In the genomic region with DNA sequence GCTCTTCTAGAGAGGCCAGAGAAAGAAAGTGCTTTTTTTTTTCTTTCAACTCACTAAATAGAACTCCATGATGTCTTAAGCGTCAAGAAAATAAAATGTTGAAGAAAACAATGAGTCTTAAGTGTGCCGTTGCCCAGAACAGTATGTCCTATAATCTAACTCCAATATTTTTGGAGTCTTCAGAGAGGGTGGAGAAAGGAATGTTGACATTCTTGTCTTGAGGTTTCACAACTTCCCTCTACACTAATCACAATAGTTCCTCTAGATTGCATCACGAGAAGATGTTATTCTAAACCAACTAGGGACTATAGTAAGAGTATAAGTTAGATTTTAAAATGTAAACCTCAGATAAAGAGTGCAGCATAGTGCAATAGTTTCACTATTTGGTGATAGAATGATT, we compare ENCODE assay signal across 28 mouse cellular contexts.
DNase-seq lines count a peak whose midpoint lies in the region; ATAC-seq and TF ChIP-seq lines count a peak whose summit lies in the region.
"Had no signal": no experiment of that assay in that cellular context is flagged by ENCODE, and none has a peak within 500 bp of the region (broad histone marks: within the 10 kb centered on the region; RNA-seq: fewer than 3 reads in every experiment).

No protein-coding gene starts in this region.

- ATAC-seq in megakaryocyte progenitor cell, adult 5-6 weeks (replicated peaks; ENCODE audit: poor library complexity), result peak; percentile 68
- ATAC-seq: forebrain, embryonic 15.5 days; Patski had no signal

- H3K9ac ChIP-seq in heart, adult 2 months (ENCODE audit: low read depth, low read length), result no peak overlapping the region
- H3K9ac ChIP-seq: embryonic facial prominence, embryonic 13.5 days; forebrain, embryonic 12.5 days; forebrain, embryonic 15.5 days; heart, embryonic 12.5 days; heart, embryonic 15.5 days; hindbrain, embryonic 12.5 days; hindbrain, embryonic 15.5 days had no signal

- no peaks in the 10 kb centered on the region; the same call in 1 of the 2 replicates for H3K27me3 ChIP-seq in heart, adult 2 months (ENCODE audit: control insufficient read depth, insufficient read depth, low read length)
- H3K27me3 ChIP-seq: embryonic facial prominence, embryonic 13.5 days; forebrain, embryonic 12.5 days; forebrain, embryonic 15.5 days; heart, embryonic 12.5 days; heart, embryonic 15.5 days; hindbrain, embryonic 12.5 days; hindbrain, embryonic 15.5 days; Patski had no signal

- H3K79me2 ChIP-seq in heart, adult 2 months (replicated peaks; ENCODE audit: control insufficient read depth, insufficient read depth, low read length), result no peaks in the 10 kb centered on the region

- no peak overlapping the region for H3K27ac ChIP-seq in heart, adult 2 months
- H3K27ac ChIP-seq: embryonic facial prominence, embryonic 10.5 days; embryonic facial prominence, embryonic 13.5 days; forebrain, embryonic 12.5 days; forebrain, embryonic 15.5 days; heart, embryonic 15.5 days; hindbrain, embryonic 12.5 days; hindbrain, embryonic 15.5 days had no signal

- no peaks in the 10 kb centered on the region for H3K4me1 ChIP-seq in heart, adult 2 months (ENCODE audit: control insufficient read depth, insufficient read depth, low read length)
- H3K4me1 ChIP-seq: embryonic facial prominence, embryonic 10.5 days; embryonic facial prominence, embryonic 13.5 days; forebrain, embryonic 12.5 days; forebrain, embryonic 15.5 days; heart, embryonic 12.5 days; heart, embryonic 15.5 days; hindbrain, embryonic 12.5 days; hindbrain, embryonic 15.5 days had no signal

- no peak for TF ChIP-seq CTCF in heart, adult 2 months (IDR thresholded peaks at IDR 0.05)

- no peak overlapping the region for H3K4me3 ChIP-seq in heart, adult 2 months
- H3K4me3 ChIP-seq: embryonic facial prominence, embryonic 10.5 days; embryonic facial prominence, embryonic 13.5 days; erythroblast, embryonic 14.5 days; forebrain, embryonic 12.5 days; forebrain, embryonic 15.5 days; heart, embryonic 12.5 days; heart, embryonic 15.5 days; hindbrain, embryonic 12.5 days; hindbrain, embryonic 15.5 days had no signal

- 38% methylated on average over 3 of the region's 3 CpGs for WGBS in heart, adult 2 months

- peak; percentile 41 for DNase-seq in lung, postnatal 25 days (ENCODE audit: low spot score)
- no peak for DNase-seq in lung, postnatal 4 days
- DNase-seq in 416B (ENCODE audit: low read depth), result peak; percentile 37
- peak; percentile 26 for DNase-seq in gonadal fat pad, adult 2 months (ENCODE audit: low read depth)
- DNase-seq in heart, adult 2 months, result no peak
- DNase-seq in right cerebral cortex, postnatal 10 days (ENCODE audit: low spot score in 2 of 2), result no peak
- DNase-seq in heart, postnatal 36 days, result no peak
- DNase-seq: adrenal gland, adult 2 months; adrenal gland, postnatal 14 days; cerebellum, adult 11 months; cerebellum, adult 2 months; cerebellum, adult 9-11 months; cerebellum, postnatal 25 days; embryo, embryonic 11 days; gastrocnemius, postnatal 25 days; heart, postnatal 10 days; heart, postnatal 4 days had no signal

- no peak for TF ChIP-seq POLR2A in heart, adult 2 months (IDR thresholded peaks at IDR 0.05; ENCODE audit: insufficient read depth, low read depth, low read length)

- intact Hi-C loops in heart, adult 2 months (cut with DNase I), result no loop called here
- intact Hi-C loops in heart, postnatal 36 days (cut with DNase I), result no loop called here

- H3K36me3 ChIP-seq in heart, adult 2 months (ENCODE audit: control insufficient read depth, insufficient read depth, low read length), result no peaks in the 10 kb centered on the region
- H3K36me3 ChIP-seq: embryonic facial prominence, embryonic 10.5 days; embryonic facial prominence, embryonic 13.5 days; forebrain, embryonic 12.5 days; forebrain, embryonic 15.5 days; heart, embryonic 12.5 days; heart, embryonic 15.5 days; hindbrain, embryonic 12.5 days; hindbrain, embryonic 15.5 days had no signal

- TF ChIP-seq EP300 in heart, adult 2 months (IDR thresholded peaks at IDR 0.05; ENCODE audit: insufficient read depth, low read depth, low read length), result no peak

Comparison
In these comparisons a context has a peak if more than half of its experiments do, and no peak if none do; other contexts are left out.
1. DNase-seq: peak in lung, postnatal 25 days (single experiment), 416B (single experiment) and gonadal fat pad, adult 2 months (single experiment); none in lung, postnatal 4 days (0 of 2), heart, adult 2 months (0 of 2), right cerebral cortex, postnatal 10 days (0 of 2) and heart, postnatal 36 days (0 of 2).